Mouse (Mus musculus) retina, adult 2 months (tissue): ENCODE data around the gene Car10.
A peak's percentile ranks its signal among the peaks of the same experiment; 100 is the strongest.
"Not testable (repeated sequence)": the region's sequence is repeated elsewhere in the genome, so short reads cannot be mapped to it uniquely, and the experiment has no call there.

Experiments
- DNase-seq: peaks from one replicate; pipeline ENCODE4 v3.0.0-alpha.2; 2012; ENCODE audit warnings: low read depth, low spot score

The Car10 gene

DNA sequence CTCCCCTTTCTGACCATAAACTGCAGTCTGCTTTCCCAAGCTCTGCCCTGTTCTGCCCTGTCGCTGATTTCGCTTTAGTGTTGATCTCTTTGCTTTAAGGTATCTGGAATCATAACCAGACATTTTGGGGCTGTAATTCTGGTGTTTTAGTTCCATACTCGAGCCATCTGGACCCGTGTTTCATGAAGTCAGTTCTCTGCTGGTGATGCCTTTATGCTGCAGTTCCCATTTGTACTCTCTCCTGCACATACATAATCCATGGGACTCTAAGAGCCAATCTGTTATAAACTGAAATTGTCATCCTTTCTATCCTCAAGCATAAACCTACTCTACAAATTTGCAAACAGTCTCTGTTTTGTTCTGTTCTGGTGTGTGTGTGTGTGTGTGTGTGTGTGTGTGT lies 293.3 kb downstream of the Car10 start:
- DNase-seq, result no peak

DNA sequence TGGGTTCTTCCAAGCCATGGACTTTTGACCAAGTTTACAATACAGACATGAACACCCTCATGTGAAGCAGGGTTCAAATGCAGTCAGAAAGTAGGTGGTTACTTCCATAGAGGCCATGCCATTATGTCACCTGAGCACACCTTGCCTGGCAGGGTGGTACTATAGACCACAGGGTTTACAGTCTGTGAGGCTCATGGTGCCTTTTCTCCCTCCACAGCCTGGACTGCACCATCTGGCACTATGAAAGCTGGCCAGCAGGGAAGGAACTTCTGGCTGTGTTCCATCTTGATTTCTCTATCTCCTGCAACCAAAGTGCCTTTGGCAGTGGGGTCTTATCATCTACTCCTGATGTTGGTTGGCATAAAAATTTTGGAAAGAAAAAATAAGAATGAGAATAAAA lies 295.5 kb downstream of the Car10 start:
- DNase-seq, result not testable (repeated sequence)

DNA sequence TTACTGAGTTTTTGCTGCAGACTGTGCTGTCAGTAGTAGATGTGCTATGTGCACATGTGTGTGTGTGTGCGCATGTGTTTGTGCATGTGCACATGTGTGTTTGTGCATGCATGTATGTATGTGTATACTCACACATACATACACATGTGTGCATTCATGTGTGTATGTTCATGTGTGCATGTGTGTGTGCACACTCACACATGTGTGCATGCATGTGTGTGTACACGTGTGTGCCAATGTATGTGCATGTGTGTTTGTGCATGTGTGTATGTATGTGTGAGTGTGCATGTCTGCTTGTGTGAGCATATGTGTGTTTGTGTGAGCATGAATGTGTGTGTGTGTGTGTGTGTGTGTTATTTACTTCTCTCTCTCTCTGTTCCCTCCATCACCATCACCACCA lies 298.5 kb downstream of the Car10 start:
- no peak for DNase-seq

DNA sequence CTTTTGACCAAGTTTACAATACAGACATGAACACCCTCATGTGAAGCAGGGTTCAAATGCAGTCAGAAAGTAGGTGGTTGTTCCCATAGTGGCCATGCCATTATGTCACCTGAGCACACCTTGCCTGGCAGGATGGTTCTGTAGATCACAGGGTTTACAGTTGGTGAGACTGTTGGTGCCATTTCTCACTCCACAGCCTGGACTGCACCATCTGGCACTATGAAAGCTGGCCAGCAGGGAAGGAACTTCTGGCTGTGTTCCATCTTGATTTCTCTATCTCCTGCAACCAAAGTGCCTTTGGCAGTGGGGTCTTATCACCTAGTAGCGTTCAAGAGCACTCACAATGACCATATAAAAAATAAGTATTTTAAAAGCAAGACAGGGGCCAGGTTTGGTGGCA lies 303.3 kb downstream of the Car10 start:
- DNase-seq, result not testable (repeated sequence)

DNA sequence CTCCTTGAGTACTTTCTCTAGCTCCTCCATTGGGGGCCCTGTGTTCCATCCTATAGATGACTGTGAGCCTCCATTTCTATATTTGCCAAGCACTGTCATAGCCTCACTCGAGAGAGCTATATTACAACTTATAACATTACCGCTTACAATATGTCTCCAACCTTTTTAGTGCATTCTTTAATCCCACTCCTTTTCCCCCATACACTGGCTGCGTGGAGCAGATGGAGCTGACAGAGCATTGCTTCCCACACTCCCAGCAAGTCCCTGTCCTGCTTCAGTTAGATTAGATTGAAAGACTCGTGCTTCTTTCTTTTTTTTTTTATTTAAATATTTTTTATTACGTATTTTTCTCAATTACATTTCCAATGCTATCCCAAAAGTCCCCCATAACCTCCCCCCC lies 310.2 kb downstream of the Car10 start:
- DNase-seq, result no peak

DNA sequence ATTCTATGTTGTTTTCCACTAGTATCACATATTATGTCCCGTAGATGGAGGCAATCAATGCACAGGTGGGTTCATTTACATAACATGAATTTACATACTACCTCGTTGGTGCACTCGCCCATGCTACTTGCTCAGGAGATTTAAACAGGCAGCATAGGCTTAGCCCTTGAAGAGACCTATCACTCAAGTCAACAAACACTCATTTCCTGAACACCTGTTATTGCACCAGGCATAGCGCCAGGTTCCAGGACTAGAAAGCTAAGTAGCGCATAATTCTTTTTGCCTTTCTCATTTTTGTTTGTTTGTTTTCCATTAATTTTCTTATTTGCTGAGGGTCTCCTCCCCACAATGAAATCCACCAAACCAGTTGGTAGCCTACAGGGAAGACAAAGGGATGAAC lies 333.7 kb downstream of the Car10 start:
- no peak for DNase-seq

DNA sequence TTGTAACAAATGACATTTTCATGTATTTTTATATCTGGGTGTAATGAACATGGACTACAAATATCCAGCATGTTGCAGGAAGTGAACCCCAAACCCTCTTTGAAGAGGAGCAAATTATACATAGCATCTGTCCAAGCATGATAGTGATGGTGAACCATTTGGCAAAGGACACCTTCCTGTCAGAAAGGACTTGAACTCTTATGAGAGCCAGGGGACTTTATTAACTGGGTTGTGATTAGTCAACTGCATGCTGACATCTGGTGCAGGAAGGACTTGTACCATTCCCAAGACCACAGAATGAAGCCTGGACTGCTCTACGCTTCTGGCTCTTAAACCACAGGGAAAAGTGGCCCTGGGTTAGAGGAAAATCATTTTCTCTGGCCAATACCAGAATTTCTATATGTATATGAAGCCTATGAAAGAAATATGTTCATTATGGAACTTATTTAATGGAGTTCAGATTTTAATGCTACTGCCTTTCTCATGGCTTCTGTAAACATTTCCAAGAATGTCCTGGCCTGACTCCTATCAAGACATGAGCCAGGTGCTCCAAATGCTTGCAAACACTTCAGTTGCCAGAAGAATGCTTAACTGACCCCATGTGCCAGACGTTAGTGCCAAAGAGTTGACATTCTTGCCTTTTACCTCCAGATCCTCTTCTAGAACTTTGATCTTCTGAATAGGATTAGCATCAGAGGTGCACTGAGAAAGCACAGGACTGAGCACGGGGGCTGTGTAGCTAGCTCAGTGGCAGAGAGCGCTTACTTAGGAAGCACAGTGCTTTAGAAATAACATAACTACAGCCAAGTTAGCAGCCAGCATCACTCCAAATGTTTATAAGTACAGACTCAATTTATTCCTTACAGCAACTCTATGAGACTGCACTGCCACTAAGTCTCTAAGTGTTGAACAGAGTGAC lies 337.4 kb downstream of the Car10 start:
- DNase-seq, result no peak

DNA sequence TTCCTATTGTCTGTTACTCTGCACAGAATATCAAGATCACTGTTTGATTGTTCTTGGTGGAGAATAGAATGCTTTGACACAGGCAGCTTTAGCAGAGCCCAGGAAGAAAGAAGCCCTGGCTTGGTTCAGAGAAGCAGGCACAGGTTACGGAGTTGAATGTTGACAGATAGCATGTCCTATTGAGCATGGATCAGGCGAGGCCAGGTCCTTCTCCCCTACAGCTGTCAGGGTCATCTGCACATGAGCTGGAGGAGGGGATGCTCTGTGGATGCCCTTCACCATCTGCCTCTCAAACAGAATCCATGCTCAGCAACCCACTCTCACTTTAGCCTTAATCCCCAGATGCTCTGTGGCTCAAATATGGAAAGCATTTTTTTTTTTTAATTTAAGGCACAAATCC lies 339.1 kb downstream of the Car10 start:
- DNase-seq, result peak; percentile 29

DNA sequence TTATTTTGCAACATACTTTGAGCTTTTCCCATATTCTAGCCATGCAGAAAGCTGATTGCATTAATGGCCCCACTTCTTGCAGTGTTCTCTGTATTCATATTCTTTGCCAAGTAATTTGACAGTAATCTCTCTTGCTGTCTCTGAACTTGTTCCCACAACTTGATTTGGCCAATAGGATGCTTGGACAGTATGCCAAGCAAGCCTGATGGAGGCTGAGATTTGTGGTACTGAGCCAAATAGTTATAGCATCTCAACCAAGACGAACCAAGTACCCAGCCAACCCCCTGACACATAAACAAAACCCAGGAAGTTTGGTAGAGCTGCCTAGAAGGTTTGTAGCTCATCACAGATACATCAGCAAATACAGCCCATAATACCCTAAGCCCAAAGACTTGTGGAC lies 342.6 kb downstream of the Car10 start:
- no peak for DNase-seq

DNA sequence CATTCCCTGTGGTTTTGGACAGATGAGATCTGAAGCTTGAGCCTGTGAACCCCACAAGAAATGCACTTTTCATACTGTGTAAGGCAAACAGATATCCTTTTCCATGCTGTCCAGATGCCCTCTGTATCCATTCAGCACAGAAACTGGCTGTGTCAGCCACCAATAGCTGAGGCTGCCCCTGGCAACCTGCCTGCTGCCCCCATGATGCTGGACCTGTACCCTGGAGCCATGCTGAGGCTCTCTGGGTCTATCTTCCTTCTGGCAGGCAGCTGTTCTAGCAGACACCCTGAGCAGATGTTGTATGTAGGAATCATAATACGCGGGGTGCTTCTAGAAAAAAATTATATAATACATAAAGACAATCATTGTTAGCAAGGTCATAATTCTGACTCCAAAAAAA lies 345.9 kb downstream of the Car10 start:
- no peak for DNase-seq

DNA sequence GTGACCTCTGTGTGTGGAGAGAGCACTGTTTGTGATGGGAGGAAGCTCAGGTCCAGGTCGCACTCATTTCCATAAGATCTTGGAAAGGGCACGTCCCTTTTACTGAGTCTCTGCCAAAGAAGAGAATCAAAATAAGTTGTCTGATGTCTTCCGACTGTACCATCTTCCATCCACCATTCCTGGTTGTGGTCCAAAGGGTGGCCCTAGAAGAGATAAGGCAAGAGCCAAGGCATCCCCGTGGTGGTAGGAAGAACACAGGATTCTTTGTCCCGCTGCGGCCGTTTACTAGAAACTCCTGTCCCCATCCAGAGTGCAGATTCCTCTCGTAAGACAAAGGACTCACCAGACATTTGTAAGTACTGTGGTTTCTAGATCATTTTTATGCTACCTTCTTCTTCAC lies 346.9 kb downstream of the Car10 start:
- DNase-seq, result no peak

DNA sequence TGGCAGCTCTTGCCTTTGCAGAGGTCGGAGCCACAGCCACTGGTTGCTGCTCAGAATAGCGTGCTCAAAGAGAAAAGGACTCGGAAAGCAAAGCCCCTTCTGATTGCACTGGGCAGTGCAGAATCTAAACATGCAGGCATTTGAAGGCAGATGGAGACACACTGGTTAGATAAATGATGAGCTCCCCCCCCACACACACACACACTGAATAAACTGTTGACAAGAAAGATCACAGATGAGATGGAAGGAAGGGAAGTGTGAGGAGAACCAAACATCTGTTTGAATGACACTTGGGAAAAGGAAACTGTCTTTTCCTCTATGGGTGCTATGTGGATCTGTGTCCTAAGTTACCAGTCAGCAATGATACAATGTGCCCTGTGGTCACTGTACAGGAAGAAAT lies 349.7 kb downstream of the Car10 start:
- no peak for DNase-seq

DNA sequence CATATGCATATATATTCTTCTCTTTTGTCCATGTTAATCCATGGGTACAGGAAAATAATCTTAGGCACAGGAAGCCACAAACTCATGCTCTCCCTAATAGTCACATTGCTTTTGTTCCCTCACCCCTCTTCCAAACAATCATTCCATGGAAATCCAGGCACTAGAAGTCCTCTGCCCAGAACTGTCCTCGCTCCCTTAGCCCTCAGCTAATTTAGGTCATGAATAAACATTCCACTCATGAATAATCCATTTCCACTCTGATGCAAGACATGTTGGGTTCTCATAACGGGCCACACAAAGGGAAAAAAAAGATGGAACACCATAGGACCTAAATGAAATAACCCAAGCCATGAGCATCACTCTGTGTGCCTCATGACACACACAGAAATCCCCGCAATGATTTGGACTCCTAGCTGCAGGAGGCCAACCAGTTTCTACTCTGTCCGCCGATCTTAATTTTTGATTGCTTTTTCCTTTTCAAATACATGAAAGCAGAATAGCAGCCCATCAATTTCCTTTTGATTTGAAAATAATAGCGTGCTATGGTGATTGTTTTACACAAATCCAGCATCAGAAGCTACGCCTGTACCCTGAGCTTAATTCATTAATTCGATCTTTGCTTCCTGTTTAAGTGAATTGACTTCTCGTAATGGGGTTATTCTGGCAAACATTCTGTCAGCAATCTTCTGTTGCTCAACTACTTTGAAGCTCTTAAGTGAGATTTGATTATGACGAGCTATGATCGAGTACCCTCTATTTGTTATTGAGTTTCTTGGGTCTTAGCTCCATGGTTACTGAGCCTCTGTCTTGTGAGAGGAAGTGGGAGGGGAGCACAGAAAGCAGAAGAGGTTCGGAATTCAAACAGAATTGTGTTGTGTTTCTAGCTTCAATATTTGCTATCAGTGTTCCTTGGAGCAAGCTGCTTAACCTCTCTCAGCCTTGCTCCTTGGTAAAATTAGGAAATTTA lies 350.7 kb downstream of the Car10 start:
- no peak for DNase-seq

DNA sequence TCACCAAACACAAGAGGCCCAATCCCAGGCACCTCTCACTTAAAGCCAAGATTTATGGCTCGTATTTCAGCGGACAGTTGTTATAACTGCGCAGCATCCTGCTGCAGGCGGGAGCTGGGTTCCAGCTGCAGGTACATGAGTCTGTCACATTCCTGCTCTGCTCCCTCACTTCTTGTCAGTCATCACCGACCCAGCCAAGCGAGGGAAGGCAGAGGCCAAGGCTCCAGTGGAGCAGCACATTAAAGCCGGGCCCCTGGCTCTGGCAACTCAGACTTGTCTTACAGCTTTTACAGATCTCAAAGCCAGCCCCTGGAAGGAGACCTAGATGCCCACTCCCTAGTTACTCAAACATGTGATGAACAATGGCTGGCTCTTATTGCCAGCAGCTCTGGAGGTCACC lies 352.7 kb downstream of the Car10 start:
- no peak for DNase-seq

DNA sequence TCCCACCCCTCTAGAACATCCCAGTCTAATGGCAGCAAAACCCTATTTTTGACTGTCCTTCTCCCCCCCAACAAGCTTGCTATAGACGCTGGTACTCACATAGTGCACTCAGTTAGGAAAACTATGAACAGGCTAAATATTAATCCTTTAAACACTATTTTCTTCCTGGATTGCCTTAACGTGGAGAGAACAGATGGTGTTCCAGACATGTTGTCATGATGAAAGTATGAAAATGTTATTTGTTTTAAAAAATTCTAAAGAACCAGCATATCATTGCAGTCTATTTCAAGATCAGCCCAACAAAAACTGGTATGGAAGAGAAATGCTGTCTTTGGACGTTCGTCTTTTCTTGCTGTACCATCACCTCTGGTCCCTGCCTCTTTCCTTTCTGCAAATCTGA lies 368.4 kb downstream of the Car10 start:
- no peak for DNase-seq

DNA sequence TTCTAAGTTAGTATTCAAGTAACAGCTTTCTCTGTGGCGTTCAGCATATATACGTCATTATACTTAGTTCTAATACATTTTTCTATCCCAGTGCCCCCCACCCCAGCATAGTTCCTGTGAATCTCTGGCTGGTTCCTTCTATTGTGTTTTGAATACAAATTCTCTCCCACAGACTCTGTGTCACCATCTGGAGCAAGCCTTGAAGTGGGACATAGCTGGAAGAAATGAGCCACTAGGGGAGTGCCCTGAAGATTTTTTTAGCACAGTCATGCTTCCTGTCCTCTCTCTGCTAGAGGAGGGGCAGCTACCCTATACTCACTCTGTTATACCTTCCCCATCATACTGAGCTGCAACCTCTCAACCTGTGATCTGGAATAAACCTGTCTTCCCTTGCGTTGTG lies 369.9 kb downstream of the Car10 start:
- no peak for DNase-seq

DNA sequence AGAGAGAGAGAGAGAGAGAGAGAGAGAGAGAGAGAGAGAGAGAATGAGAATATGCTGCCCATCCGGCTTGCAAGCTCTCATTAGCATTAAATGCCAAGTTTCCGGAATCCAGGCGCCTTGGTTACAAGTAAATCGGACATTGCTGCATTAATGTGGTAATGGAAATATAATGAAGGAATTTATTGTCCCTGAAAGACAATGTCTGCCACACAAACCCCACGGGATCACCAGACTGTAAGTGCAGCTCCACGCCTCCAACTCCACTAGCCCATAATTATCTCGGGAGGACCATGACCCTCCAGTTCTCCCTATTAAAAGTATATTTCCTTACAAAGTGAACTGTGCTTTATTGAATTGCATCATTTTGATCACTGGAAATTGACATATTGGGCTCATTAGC lies 372.9 kb downstream of the Car10 start:
- no peak for DNase-seq

DNA sequence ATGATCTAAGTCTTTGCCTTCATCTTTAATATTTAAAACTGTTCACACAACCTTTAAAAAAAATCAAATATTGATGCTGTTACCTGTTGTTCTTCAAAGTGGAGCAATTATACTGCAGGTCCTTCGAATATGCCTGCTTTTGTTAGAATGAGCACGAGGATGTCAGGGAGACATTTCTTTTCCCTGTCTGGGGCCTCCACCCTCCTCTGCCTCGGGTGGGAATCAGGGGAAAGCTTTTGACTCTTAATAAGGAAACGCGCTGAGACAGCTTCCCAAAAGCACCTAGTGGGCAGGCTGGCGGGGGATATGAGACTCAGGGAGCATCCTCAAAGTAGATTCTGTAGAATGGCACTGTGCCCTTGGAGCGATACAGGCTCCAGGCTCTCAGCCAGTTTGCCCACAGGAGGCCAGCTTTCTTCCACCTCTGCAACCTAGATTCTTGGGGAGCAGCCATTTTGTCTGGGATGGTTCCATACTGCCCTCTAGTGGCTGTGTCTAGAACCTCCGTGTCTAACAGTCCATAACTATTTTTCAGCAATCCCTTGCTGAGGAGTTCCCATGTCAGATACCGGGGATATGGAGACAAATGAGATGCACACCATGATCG lies 373.8 kb downstream of the Car10 start:
- DNase-seq, result peak; percentile 48

DNA sequence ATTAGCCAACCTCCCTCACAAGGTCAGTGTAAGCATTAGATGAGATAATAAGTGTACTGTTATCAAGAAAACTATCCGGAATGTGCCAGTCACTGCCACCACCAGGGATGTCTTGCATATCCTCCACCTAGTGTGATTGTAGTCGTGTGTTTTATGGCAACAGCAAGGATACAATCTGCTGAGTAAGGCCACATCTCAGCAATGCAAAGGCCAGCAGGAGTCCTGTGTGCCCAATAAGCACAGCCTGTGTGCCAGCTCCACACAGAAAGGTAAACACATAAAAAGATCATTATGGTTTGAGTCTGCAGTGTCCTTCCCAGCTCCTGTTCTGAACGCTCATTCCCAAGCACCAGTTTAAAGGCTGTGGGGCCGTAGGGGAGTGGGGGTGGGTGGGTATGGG lies 386.8 kb downstream of the Car10 start:
- DNase-seq, result no peak

DNA sequence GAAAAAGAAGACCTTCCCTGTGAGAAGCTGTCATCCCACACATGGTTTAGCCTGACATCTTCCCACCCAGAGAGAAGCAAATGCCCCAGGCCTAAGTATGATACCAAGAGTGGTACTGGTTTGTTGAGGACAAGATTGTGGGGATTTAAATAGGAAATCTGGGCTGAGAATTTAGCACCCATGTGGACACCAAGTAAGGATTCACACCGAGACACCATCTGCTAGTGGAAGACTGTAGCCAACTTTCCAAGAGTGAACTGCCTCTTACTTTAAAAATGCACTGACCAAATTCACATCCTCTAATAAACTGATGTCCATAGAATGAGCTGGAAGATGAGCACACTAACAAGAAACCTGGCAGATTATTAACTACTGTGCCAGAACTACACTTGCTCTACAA lies 389.2 kb downstream of the Car10 start:
- DNase-seq, result no peak

DNA sequence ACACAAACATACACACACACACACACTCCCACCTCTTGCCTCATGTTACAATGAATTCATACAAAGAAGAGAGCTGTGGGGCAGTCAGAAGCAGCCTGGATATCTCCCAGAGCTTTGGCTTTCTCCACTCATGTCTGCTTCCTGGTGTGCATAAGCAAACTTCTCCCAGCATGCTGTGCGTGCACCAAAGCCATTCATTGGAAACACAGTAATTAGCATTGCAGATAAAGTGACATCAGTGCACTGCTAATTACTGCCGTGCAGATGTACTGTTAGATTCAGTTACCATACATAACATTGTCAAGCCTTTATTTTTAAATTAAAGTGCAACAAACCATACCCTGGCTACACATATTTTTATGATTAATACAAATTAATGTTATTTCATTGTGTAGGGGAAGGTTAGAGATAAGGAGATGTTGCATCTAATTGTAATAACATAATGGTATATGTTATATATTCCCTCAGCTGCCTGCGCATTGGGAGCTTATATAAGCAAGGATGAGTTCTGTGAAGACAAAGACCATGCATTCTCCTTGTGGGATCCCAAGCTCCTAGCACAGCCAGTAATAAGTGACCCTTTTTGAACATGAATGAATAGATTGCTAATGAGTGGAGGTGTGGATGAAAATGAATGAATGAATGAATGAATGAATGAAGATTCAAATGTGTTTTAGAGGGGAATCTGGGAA lies 390.2 kb downstream of the Car10 start:
- DNase-seq, result no peak
